Mouse (Mus musculus): Measurements from ENCODE around the gene Prss21.
A peak's percentile ranks its signal among the peaks of the same experiment; 100 is the strongest.

Prss21 gene

DNA sequence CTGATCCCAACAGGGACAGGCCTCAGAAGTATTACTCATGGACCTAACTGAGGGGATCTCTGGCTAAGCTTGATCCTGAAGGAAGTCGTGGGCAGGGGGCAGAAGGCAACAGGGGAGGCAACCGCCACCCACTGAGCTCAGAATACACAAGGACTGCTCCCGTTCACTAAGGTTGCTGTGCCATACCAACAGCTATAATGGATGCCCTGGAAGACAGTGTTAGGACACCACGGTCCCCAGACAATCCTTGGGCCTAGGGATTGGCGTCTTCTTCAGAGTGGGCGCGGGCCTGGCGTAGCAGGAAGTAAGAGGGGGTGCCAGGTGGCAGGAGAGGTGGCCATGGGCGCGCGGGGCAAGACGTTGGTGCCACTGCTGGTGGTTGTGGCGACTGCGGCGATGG is at the start of gene Prss21:
Prss21 (plus strand) TSS at position 301 of the 400 bp plus-strand sequence.
- DNase-seq (ENCODE audit: low read depth), result no peak

GRCm38 (mm10) chr17:23818579-23818978 is 49.3 kb upstream of the Prss21 start:
- DNase-seq (ENCODE audit: low read depth), result no peak

- DNase-seq (ENCODE audit: low read depth), result no peak
Observed at GRCm38 (mm10) chr17:23819235-23819634, 48.6 kb upstream of the Prss21 start.

GRCm38 (mm10) chr17:23820731-23821130 is 47.1 kb upstream of the Prss21 start:
- DNase-seq (ENCODE audit: low read depth), result no peak

GRCm38 (mm10) chr17:23822094-23822493 is 45.8 kb upstream of the Prss21 start:
- DNase-seq (ENCODE audit: low read depth), result no peak

- no peak for DNase-seq (ENCODE audit: low read depth)
Observed at GRCm38 (mm10) chr17:23823018-23823417, 44.8 kb upstream of the Prss21 start.

DNA sequence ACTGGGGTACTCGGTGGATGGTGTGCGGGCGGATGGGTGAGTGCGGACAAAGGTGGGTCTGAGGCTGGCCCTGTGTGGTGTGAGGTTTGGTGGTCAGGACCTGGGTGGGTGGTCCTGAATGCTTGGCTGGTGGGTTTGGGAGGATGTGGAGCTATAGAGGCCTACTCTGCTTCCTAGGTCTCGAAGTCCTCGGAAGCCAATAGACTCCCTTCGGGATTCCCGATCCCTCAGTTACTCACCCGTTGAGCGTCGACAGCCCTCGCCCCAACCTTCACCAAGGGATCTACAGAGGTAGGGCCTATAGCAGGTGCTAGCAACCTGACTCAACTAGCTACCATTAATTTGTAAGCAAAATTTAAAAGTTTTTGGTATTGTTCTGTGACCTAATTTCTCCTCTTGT is 44.2 kb upstream of the Prss21 start:
- no peak for DNase-seq (ENCODE audit: low read depth)

DNA sequence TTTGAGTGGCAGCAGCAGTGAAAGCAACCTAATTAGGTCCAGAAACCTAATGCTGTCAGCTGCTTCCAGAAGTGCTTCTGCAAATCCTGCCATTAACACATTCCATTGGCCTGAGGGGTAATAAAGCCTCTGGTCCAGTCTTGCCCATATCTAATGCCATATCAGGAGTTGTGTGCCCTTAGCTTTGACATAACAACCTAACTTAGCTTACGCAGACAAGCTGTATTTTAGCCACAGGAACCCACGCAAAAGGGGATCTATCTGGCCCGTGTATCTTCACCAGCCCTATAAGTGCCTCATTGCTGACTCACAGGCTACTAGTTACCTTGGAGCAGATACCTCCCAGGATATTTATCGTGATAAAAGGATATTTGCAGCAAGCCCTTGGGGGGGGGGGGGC is 42.3 kb upstream of the Prss21 start:
- DNase-seq (ENCODE audit: low read depth), result no peak

GRCm38 (mm10) chr17:23828271-23829001 is 39.4 kb upstream of the Prss21 start:
- no peak for DNase-seq (ENCODE audit: low read depth)

DNA sequence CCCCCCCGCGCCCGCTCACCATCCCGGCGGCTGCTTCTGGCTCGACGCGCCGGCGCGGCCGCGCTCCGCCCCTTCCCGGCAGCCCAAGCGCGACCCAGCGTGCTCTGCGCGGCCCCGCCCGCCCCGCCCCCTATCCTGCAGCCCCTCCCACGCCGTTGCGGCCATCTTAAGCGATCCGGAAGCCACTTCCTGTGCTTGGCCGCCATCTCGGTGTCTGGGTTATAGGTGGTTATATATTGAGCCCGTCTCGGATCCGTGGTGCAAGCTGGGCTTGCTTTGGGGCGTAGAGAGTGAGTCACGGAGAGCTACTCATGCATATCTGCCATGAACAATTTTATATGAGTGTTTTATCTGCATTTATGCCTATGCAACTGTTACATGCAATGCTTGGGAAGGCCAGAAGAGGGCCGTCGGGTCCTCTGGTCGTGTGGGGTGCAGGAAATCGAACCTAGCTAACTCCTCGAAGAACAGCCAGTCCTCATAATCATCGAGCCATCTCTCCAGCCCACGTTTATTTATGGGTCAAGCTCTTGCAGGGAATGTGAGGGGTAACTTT is 38.7 kb upstream of the Prss21 start, which contains the start of gene Elob:
Elob (minus strand) TSS at position 73 of the 556 bp plus-strand sequence.
- DNase-seq (ENCODE audit: low read depth), result peak; percentile 73

DNA sequence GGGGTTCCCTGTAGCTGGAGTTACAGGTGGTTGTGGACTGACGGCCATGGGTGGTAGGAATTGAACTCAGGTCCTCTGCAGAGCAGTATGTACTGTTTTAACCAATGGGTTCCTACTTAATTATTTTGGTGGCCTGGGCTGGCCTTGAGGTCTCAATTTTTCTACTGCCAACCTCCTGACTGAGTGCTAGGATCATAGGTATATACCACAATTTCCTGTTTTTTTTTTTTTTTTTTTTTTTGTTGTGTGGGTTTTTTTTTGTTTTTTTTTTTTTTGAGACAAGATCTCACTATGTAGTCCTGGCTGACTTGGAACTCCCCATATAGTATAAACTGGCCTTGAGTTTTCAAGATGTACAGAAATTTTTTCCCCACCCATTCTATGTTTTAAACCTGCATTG is 36.7 kb upstream of the Prss21 start:
- DNase-seq (ENCODE audit: low read depth), result no peak

DNA sequence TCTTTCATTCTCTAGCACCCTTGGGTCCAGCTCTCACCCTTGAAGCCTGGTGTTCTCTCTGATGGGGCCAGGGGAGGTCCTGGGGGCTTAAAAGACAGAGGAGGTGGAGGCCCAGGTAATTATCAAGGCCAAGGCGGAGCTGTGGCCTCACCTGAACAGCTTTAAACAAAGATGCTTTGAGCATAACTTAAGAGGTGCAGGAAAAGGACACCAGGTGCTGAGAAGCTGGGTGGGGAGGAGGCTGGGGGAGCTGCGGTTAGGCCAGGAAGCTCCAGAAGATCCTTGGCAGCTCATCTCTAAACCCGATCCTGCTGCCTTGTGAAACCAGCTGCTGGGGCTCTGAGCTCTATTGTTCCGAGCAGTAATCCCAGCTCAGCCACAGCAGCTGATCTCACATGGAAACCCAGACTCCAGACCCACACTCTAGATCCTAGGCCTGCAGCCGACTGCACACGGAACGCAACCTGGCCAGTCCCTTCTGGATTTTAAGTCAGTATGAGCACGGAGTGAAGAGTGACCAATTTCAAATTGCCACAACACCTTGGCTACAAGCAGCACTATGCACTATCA is 31.8 kb upstream of the Prss21 start, which contains the start of gene Prss33:
Prss33 (minus strand) TSS at position 51 of the 570 bp plus-strand sequence.
- DNase-seq (ENCODE audit: low read depth), result no peak

- peak; percentile 28 for DNase-seq (ENCODE audit: low read depth)
Observed at GRCm38 (mm10) chr17:23841145-23841544, 26.7 kb upstream of the Prss21 start.

GRCm38 (mm10) chr17:23843141-23843811 is 24.6 kb upstream of the Prss21 start:
- no peak for DNase-seq (ENCODE audit: low read depth)

DNA sequence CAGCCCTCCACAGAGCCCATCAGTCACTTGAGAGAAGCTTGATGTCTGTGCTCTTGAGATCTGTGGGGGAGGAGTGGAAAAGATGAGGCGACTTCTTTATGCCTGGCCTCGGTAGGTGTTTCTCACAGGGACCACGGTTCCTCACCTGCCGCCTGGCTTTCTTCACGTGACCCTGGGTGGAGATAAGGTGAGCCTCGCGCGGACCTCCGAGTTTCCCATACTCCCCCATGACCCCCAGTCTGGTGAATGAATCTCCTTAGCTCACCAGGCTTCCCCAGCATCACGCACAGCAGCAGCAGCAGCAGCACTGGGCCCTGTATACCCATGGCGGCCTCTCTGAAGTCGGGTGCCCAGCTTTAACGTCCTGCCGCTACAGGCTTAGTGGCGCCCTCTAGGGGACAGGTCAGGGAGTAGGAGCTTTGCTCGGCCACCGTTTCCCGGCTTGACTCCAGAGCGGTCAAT is 24.0 kb upstream of the Prss21 start, which contains the start of the genes Prss32 and Prss41:
Prss32 (plus strand) TSS at position 44 of the 462 bp plus-strand sequence.
Prss41 (minus strand) TSS at position 361 of the 462 bp plus-strand sequence.
- DNase-seq (ENCODE audit: low read depth), result no peak

DNA sequence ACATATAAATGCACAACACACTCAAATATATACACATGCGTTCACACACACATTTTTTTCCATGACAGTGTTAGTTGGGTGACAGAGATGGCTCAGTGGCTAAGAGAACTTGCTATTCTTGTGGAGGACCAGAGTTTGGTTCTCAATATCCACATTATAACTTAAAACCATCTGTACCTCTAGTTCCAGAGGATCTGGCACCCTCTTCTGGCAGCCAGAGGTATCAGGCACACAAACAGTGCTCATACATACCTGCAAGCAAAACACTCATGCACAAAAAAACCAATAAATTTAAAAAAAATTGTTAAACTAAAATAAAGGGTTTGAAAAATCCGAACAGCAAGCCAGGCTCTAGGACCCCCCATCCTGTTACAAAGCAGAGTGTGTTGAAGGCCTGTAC is 17.8 kb upstream of the Prss21 start:
- DNase-seq (ENCODE audit: low read depth), result no peak

DNA sequence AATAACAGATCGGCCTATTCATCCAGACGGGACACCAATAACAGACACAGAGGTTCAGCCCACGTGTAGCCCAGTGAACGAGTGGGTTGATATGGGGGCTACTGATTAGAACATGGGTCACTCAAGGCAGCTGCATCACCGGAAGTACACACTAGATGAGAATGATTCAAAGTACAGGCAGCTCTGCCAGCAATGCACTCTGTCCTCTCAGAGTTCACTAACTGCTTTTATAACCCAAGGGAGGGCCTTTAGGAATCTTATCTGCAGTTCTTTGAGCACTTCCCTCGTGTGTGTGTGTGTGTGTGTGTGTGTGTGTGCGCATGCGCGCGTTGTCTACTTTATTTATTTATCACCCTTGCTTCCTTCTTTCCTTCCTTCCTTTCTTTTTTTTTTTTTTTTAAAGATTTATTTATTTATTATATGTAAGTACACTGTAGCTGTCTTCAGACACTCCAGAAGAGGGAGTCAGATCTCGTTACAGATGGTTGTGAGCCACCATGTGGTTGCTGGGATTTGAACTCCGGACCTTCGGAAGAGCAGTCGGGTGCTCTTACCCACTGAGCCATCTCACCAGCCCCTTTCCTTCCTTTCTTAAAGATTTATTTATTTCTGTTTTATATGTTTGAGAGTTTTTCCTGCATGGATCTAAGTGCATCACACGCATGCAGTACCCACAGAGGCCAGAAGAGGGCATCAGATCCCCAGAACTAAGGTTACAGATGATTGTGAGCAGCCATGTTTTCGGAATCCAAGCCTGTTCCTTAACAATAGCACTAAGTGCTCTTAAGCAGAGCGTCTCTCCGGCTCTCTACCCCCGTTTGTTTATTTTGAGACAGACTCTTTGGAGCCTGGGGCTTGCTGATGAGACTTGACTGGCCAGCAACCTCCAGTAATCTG is 16.8 kb upstream of the Prss21 start:
- DNase-seq (ENCODE audit: low read depth), result peak; percentile 28

- DNase-seq (ENCODE audit: low read depth), result no peak
Observed at GRCm38 (mm10) chr17:23853292-23853691, 14.6 kb upstream of the Prss21 start.

DNA sequence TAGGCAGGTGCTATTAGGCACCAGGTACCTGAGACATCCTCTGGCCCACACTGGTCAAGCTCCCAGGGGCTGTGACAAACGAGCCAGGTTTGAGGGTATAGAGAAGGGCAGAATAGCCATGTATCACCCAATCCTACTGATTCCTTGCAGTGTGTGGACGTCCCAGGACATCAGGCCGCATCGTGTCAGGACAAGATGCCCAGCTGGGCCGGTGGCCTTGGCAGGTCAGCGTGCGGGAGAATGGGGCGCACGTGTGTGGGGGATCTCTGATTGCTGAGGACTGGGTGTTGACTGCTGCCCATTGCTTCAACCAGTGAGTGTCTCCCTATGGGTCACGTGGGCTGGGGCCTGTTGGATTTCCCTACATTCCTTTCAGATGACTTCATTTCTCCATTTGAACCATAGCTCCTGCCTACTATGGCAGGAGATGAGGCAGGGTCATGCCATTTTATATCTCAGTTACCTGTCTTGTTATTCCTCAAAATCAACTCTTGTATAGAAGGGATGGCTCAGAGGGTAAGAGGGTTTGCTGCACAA is 13.6 kb upstream of the Prss21 start:
- no peak for DNase-seq (ENCODE audit: low read depth)

DNA sequence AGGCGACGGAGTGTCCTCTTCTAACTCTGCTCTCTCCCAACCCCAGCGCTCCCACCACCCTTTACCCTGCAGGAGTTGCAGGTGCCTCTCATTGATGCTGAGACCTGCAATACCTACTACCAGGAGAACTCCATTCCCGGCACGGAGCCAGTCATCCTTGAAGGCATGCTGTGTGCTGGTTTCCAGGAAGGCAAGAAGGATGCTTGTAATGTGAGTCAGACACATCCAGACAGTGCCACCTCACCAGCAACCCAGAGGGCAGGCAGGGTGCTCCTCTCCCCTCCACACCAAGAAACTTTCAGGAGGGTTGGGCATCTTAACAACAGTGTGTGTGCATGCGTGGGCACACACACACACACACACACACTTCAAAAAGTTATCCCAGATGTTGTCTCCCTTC is 10.7 kb upstream of the Prss21 start:
- peak; percentile 19 for DNase-seq (ENCODE audit: low read depth)

DNA sequence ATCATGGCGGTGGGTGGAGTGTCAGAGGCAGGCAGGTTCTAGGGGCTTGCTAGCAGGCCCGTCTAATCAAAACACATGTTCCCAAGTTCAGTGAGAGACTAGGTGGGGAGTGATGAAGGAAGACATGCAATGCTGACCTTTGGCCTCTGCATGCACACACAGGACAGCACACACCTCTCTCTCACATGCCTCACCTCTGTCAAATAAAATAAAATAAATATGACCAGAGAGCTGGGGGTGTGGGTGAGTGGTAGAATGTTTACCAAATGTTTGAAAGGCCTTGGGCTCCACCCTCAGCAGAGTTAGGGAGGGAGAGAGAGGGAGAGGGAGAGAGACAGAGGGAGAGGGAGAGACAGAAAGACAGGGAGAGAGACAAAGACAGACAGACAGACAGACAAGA is 9.9 kb upstream of the Prss21 start:
- no peak for DNase-seq (ENCODE audit: low read depth)
